Mouse (Mus musculus) limb, embryonic 14.5 days (tissue): ENCODE measurements at regions not wholly inside any gene's neighbourhood (a gene's known extent, or its start where the extent isn't known, plus 50 kb on each side); places are given as distances from the start of the nearest gene placed in this dataset.

Experiments used
- ATAC-seq: fragments of 200-750 bp; cut with Nextera tagmentation; 2 replicates; pipeline ENCODE4 v1.8.0; 2017; ENCODE audit warnings: low read depth, moderate number of reproducible peaks, moderate TSS enrichment; ENCODE audit not compliant: low FRiP score
- DNase-seq: peaks from one replicate; pipeline ENCODE4 v3.0.0-alpha.2; 2015; ENCODE audit warnings: low spot score
- H3K27ac ChIP-seq: fragments of 300-500 bp; sonication (generic); replicated peaks from 2 replicates; pipeline ENCODE4 v1.5.1; 2014; ENCODE audit warnings: low read depth, mild to moderate bottlenecking, low read length, moderate library complexity, mixed read lengths
- H3K27me3 ChIP-seq: fragments of 300-500 bp; sonication (generic); 2 replicates; pipeline ENCODE4 v1.6.1; 2014; ENCODE audit warnings: low read length, mixed read lengths; ENCODE audit not compliant: control insufficient read depth, insufficient read depth
- H3K36me3 ChIP-seq: fragments of 300-500 bp; sonication (generic); 2 replicates; pipeline ENCODE4 v1.6.1; 2014; ENCODE audit warnings: mild to moderate bottlenecking, low read length, moderate library complexity, mixed read lengths; ENCODE audit not compliant: control insufficient read depth, insufficient read depth
- H3K4me1 ChIP-seq: fragments of 300-500 bp; sonication (generic); 2 replicates; pipeline ENCODE4 v1.6.1; 2014; ENCODE audit warnings: antibody characterized with exemption, low read length, mixed read lengths; ENCODE audit not compliant: control insufficient read depth, insufficient read depth
- H3K4me2 ChIP-seq: fragments of 300-500 bp; sonication (generic); replicated peaks from 2 replicates; pipeline ENCODE4 v1.6.1; 2014; ENCODE audit warnings: low read depth, mild to moderate bottlenecking, low read length, moderate library complexity; ENCODE audit not compliant: severe bottlenecking
- H3K4me3 ChIP-seq: fragments of 300-500 bp; sonication (generic); replicated peaks from 2 replicates; pipeline ENCODE4 v1.5.1; 2014; ENCODE audit warnings: low read length
- H3K9ac ChIP-seq: fragments of 300-500 bp; sonication (generic); 2 replicates; pipeline ENCODE4 v1.6.1; 2014; ENCODE audit warnings: mild to moderate bottlenecking, low read depth, low read length, moderate library complexity; ENCODE audit not compliant: severe bottlenecking
- H3K9me3 ChIP-seq: fragments of 300-500 bp; sonication (generic); 2 replicates; pipeline ENCODE4 v1.6.1; 2016; ENCODE audit warnings: low read length; ENCODE audit not compliant: control insufficient read depth
- POLR2A ChIP-seq: fragments of 200-500 bp; IDR thresholded peaks from 2 replicates; pipeline ENCODE4 v1.8.0; 2012; ENCODE audit warnings: inconsistent platforms, mild to moderate bottlenecking, moderate library complexity, borderline replicate concordance; ENCODE audit not compliant: insufficient read depth, insufficient read length; ENCODE audit errors: extremely low read depth
- WGBS: fragments of 180-500 bp; shearing (Covaris S2); extraction: QIAGEN DNeasy Blood & Tissue Kit; methylation state at CpG from one replicate; pipeline ENCODE4 v1.1.7; 2014; 5-methylcytosine and 5-hydroxymethylcytosine counted together

DNA sequence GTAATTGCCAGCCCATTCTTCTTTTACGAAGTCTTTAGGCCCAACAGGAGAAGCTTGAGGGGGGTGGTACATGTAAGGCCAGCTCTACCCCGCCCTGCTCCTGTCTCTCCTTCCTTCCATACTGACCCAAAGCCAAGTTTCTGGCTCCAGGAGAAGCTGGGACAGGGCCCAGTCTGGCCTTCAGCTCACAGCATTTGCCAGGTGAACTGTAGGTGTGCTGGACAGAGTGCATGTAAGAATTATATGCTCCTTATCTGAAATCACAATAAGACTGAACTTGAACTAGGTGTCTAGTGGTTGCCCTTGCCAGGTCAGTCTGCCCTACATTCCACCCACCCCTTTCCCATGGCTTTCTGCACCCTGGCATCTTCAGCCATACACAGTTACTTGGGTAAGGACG, 260.2 kb downstream of the 3100002H09Rik start:
- 78% methylated on average over 3 of the region's 3 CpGs for WGBS
- Histone ChIP-seq H3K4me1 (no peaks in the 10 kb centered on the region), H3K9ac (no peak overlapping the region), H3K27ac (no peak overlapping the region), H3K36me3 (no peaks in the 10 kb centered on the region), H3K4me2 (no peak overlapping the region), H3K9me3 (no peaks in the 10 kb centered on the region), H3K27me3 (no peaks in the 10 kb centered on the region), H3K4me3 (no peak overlapping the region)
- no peak for DNase-seq
- no peak for TF ChIP-seq POLR2A
- ATAC-seq, result no peak

- H3K27me3 ChIP-seq, result no peaks in the 10 kb centered on the region
- no peak overlapping the region for H3K4me3 ChIP-seq
- no peak overlapping the region for H3K27ac ChIP-seq
- no peaks in the 10 kb centered on the region for H3K9me3 ChIP-seq
- no peaks in the 10 kb centered on the region for H3K4me1 ChIP-seq
- ATAC-seq (no peak), DNase-seq (no peak)
- H3K4me2 ChIP-seq, result no peak overlapping the region
- TF ChIP-seq POLR2A, result no peak
- H3K9ac ChIP-seq, result no peak overlapping the region
- WGBS, result 70% methylated on average over 15 of the region's 15 CpGs
- no peaks in the 10 kb centered on the region for H3K36me3 ChIP-seq
These were observed 260.9 kb downstream of the 3100002H09Rik start for GRCm38 (mm10) chr4:124349610-124350295.

- Histone ChIP-seq H3K36me3 (no peaks in the 10 kb centered on the region), H3K4me1 (no peaks in the 10 kb centered on the region), H3K9me3 (no peaks in the 10 kb centered on the region), H3K4me2 (no peak overlapping the region), H3K4me3 (no peak overlapping the region), H3K9ac (no peak overlapping the region), H3K27me3 (no peaks in the 10 kb centered on the region), H3K27ac (no peak overlapping the region)
- TF ChIP-seq POLR2A, result no peak
- DNase-seq, result no peak
- 37% methylated on average over 3 of the region's 3 CpGs for WGBS
- ATAC-seq, result no peak
These were observed 261.5 kb downstream of the 3100002H09Rik start for GRCm38 (mm10) chr4:124349055-124349454.

DNA sequence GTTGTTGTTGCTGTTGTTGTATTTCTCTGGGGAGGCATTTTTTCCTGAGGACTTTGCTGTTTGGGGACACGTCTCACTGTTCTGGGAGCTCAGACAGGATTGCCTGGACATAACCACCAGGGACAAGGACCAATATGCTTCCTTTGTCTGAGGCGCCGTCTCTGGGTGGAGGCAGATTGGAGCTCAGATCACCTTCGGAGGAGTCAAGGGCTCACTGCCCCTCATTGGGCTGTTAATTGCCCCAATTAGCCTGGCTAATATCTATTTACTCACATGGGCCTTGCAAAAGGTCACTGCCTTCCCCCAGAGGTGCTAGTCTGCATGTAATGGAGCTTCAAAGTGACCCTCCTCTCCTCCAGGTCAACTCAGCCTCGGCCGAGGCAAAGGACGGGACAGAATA, 270.5 kb downstream of the 3100002H09Rik start:
- H3K36me3 ChIP-seq, result no peaks in the 10 kb centered on the region
- WGBS, result 20% methylated on average over 7 of the region's 7 CpGs
- no peak overlapping the region for H3K4me2 ChIP-seq
- no peaks in the 10 kb centered on the region for H3K4me1 ChIP-seq
- no peaks in the 10 kb centered on the region for H3K9me3 ChIP-seq
- H3K27ac ChIP-seq, result no peak overlapping the region
- ATAC-seq (no peak), DNase-seq (no peak)
- H3K9ac ChIP-seq, result no peak overlapping the region
- no peaks in the 10 kb centered on the region for H3K27me3 ChIP-seq
- H3K4me3 ChIP-seq, result no peak overlapping the region
- no peak for TF ChIP-seq POLR2A

DNA sequence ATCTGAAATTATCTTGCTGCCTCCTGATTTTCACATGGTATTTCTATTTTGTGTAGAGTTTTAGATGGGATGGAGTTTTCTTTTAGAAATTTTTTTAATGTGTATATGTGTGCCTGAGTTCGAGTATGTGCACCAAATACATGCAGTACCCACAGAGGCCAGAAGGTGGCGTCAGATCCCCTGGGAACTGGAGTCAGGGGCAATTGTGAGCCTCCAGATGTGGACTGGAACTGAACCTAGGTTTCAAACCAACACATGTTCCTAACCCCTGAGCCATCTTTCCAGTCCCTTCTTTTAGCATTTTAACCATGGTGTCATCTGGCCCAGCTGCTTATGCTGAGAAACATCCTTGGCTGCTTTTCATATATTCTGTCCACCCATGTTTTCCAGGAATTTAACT, 274.9 kb downstream of the 3100002H09Rik start:
- Histone ChIP-seq H3K36me3 (no peaks in the 10 kb centered on the region), H3K4me1 (no peaks in the 10 kb centered on the region), H3K9ac (no peak overlapping the region), H3K27me3 (no peaks in the 10 kb centered on the region), H3K9me3 (no peaks in the 10 kb centered on the region), H3K4me2 (no peak overlapping the region), H3K27ac (no peak overlapping the region), H3K4me3 (no peak overlapping the region)
- WGBS, result 78% methylated on average over 2 of the region's 2 CpGs
- DNase-seq (no peak), ATAC-seq (no peak)
- TF ChIP-seq POLR2A, result no peak
